Mouse (Mus musculus) cerebellum, adult 9-10 months (tissue): ENCODE data around the gene Bglap2.
"Not testable (repeated sequence)": the region's sequence is repeated elsewhere in the genome, so short reads cannot be mapped to it uniquely, and the experiment has no call there.

ENCODE experiments used
- DNase-seq: peaks from one replicate; pipeline ENCODE4 v3.0.0; 2022

The Bglap2 gene

DNA sequence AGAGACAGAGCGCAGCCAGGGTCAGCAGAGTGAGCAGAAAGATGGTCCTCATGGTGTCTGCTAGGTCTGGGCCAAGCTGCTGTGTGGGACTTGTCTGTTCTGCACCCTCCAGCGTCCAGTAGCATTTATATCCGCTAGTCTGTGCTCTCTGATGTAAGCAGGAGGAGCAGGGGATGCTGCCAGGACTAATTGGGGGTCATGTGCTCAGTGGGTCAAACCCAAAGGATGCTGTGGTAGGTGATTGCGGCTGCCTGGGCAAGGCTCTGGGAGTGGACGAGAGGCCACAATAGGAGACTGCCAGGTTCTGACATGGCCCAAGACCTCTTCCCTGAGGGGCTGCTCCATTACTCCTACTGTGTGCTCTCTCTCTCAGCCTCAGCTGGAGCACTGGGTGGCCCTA is 5.9 kb upstream of the Bglap2 start, which contains the start of gene Bglap:
Gene Bglap, minus strand, starts transcription at position 101 of the 400 bp plus-strand sequence.
- no peak for DNase-seq

DNA sequence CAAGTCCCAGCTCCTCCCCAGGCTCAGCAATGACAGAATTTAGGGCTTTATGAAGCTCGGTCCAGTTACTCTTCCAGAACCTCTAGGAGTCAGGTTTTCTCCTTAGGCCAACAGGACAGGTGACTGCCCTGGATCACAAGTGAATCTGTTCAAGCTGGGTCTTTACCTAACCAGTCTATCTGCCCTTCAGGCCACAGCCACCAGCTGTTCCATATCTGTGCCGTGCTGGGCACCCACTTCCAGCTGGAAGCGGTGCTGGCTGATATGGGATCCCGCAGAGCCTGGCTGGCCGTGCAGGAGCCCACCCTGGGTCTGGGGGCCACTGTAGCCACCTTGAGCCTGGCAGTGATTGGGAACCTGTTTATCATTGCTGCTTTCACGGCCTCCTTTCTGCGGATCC is 3.9 kb upstream of the Bglap2 start:
- not testable (repeated sequence) for DNase-seq

GRCm38 (mm10) chr3:88381389-88382315 is 3.2 kb upstream of the Bglap2 start:
- not testable (repeated sequence) for DNase-seq

DNA sequence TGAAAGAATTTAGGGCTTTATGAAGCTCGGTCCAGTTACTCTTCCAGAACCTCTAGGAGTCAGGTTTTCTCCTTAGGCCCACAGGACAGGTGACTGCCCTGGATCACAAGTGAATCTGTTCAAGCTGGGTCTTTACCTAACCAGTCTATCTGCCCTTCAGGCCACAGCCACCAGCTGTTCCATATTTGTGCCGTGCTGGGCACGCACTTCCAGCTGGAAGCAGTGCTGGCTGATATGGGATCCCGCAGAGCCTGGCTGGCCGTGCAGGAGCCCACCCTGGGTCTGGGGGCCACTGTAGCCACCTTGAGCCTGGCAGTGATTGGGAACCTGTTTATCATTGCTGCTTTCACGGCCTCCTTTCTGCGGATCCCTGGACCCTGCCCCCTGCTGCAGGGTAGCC is 1.9 kb downstream of the Bglap2 start:
- DNase-seq = not testable (repeated sequence)

GRCm38 (mm10) chr3:88375750-88376626 is 2.5 kb downstream of the Bglap2 start:
- not testable (repeated sequence) for DNase-seq

DNA sequence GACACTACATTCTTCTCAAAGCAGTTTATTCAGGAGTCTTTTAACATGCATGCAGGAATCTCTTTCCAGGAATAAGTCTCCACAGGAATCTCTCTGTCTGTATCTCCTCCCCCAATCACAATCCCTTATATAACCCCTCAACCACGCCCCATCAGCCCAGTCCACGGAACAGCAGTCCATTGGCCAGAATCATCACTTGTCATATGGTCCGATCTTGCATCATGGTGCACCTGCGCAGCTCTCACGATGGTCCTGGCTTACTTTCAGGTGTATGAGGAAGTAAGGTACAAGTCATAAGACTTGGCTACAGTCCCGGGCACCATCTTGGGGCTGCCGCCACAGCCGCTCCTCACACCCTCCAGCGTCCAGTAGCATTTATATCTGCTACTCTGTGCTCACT is 5.9 kb downstream of the Bglap2 start, which contains the start of gene Bglap3:
Gene Bglap3, minus strand, starts transcription at position 101 of the 400 bp plus-strand sequence.
- DNase-seq = not testable (repeated sequence)

- DNase-seq = not testable (repeated sequence)
These were observed 10.0 kb downstream of the Bglap2 start for GRCm38 (mm10) chr3:88368511-88368910.

- DNase-seq = not testable (repeated sequence)
These were observed 11.0 kb downstream of the Bglap2 start for GRCm38 (mm10) chr3:88367517-88367916.

GRCm38 (mm10) chr3:88366830-88367428 is 11.6 kb downstream of the Bglap2 start:
- not testable (repeated sequence) for DNase-seq

DNA sequence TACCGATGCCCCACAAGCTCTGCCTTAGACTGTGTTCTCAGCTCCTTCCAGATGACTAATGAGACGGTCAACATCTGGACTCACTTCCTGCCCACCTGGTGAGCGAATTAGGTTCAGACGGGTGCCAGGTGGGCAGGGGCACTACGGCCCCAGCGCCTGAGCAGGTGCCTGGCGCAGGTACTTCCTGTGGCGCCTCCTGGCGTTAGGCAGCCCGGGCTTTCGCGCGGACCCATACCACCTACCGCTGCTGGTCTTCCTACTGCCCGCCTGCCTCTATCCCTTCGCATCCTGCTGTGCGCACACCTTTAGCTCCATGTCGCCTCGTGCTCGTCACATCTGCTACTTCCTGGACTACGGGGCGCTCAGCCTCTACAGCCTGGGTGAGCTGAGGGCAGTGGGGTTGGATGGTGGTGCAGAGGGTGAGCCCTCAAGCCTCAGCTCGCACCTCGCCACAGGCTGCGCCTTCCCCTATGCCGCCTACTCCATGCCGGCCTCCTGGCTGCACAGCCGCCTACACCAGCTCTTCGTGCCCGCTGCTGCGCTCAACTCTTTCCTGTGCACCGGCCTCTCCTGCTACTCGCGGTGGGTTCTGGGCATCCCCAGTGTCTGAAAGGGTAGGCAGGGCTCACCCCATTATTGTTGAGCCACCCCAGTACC is 12.7 kb downstream of the Bglap2 start:
- DNase-seq = no peak

DNA sequence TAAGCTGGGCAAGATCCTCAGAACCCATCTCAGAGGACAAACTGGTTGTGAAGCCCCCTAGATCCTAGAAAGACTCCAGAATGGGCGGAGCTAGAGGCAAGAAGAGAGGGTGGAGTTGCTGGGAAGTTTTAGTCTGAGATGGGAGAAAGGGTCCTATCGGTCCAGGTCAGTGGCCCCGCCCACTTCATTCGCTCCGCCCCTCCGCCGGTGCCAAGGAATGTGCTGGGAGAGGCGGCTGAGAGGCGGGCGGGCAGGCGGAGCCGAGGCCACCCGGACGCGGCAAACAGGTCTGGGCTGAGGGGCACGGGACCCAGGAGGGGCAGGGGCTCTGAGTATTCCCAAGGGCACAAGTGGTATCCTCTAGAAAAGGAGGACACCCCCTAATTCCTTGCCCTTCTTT is 14.2 kb downstream of the Bglap2 start, which contains the start of gene Paqr6:
Gene Paqr6, plus strand, starts transcription at position 248 of the 400 bp plus-strand sequence.
- no peak for DNase-seq

DNA sequence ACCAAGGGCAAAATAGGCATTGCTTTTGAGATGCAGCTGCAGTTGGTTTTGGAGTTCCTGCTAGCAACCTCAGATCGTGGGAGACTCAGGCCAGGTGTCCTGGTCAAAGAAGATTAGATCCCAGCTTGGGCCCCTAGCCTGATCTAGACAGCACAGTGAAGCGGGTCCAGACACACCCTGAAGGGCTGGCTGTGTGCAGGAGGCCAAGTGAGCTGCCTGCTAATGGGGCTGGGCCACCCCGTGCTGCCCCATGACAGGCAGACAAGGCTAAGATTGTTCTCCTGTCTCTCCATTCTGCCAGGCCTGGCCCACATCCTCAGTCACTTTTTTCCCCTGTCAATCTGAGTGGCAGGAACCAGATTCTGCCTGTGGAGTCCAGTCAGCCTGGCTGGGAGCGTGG is 14.8 kb downstream of the Bglap2 start:
- DNase-seq = no peak

DNA sequence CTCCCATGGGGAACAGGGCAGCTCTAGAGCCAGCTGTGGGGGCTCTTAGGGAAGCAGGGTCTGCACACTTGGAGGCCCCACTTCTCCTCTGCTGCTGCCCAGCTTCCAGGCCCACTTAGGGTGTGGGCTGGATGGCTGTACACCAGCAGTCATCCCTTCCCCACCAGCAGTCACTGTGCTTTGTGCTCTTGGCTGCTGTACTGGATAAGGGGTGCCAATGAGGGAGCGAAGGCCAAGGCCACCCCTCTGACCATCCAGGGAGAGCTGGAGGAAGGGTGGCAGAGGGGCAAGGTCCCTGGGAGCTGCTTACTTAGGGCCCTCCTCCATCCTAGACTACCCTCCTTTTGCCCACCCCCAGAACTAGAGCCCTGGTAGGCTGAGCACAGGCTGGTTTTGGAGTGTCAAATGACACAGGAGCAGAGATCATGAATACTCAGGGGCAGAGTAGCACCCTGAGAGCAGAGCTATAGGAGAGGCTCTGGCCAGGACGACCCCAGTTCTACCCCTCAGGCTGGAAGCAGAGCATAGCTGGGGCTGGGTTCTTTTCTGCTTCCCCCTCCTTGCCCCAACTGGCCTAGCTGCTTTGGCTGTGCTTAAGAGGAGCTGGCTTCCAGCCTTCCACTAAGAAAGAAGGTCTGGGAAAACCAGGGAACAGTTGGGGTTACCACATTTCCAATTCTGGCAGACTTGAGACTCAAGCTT is 16.7 kb downstream of the Bglap2 start:
- DNase-seq = no peak

GRCm38 (mm10) chr3:88361096-88361495 is 17.4 kb downstream of the Bglap2 start:
- no peak for DNase-seq

GRCm38 (mm10) chr3:88359989-88360388 is 18.5 kb downstream of the Bglap2 start:
- no peak for DNase-seq

DNA sequence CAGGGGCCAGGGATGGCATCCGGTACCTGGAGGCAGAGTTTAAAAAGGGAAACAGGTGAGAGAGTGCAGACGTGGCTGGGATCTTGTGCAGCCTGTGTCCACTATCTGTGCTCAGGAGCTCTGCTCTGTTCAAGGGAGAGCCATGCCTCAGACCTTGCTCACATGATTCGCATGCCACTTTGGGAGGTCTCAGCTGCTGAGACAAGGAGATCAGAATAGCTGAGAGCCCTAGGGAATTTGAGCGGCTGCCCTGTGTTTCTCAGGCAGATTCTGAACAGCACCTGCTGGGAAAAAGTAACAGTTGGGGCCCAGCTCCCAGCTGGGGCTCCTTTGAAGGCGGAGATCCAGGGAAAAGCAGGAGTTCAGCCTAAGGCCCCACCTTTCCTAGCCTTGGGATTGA is 18.9 kb downstream of the Bglap2 start:
- no peak for DNase-seq

DNA sequence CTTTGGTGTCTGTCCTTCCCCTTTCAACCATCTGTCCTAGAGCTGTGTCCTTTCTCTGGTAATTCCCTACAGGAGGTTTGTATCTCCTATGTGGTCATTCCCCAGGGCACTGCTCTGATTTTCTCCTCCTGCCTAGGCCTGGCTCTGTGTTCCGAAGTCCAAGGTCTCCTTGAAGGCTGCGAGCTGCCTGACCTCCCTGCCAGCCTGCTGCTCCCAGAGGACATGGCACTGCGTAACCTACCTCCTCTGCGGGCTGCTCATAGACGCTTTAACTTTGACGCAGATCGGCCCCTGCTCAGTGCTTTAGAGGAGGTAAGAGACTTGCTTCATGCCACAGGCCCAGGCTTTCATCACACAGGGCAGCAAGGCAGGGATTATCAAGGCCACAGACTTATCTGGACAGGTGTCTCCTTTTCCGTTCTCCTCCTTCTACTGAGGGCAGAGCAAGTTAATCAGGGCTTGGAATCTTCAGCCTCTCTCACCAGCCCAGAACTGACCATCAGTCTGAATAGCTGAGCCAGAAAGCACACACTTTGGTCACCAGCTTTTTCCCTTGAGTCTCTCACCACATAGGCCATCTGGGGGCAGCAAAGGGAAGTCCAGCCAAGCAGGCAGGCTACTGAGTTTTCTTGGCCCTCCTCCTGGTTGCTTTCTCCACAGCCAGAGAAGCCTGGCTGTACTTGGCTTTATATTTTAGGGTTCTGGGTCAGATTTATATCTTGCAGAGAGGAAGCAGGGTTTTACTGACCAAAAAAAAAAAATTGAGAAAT is 23.9 kb downstream of the Bglap2 start:
- peak; percentile 56 for DNase-seq

DNA sequence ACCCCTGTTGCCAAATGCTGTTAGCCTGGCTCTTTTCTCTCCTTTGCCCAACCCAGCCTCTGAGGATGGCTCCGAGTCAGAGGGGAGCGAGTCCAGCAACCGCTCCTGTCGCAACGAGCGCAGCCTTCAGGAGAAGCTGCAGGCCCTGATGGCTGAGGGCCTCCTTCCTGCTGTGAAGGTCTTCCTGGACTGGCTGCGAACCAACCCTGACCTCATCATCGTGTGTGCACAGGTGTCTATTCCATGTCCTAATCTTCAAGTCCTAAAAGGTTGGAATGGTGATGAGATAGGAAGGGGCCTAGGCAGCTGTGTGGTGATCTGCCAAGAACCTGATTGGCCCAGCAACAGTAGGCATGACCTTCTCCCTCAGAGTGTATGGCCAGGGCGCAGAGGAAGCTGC is 25.6 kb downstream of the Bglap2 start:
- peak; percentile 76 for DNase-seq

DNA sequence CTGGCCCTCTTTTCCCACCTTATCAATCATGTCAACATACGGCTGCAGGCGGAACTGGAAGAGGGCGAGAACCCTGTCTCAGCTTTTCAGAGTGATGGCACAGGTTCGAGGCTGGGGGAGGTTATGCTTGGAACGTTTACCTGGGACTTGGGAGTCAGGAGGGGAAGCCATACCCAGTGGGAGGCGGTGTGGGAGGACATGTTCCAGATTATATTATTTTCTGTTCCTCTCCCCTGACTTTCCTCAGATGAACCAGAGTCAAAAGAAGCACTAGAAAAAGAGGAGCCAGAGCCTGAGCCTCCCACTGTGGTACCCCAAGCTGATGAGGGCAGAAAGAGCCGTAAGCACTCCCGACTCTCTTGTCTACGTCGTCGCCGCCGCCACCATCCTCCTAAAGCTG is 27.8 kb downstream of the Bglap2 start:
- no peak for DNase-seq

GRCm38 (mm10) chr3:88339006-88339405 is 39.5 kb downstream of the Bglap2 start:
- no peak for DNase-seq

DNA sequence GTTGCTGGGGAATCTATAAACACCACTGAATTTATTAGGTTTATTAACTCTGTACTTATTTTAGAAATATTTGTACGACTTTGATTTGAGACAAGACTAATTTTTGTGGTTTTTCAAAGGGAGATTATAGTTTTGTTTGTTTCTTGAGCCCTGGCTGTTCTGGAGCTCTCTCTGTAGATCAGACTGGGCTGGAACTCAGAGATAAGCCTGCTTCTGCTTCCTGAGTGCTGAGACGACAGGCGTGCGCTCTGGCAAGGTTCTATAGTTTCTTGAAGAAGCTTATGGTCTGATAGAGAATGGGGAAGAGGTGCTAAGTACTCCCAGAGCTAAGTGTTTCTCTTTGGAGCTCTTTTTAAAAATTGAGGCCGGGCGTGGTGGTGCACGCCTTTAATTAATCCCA is 40.2 kb downstream of the Bglap2 start:
- no peak for DNase-seq
